Mouse (Mus musculus) layer of hippocampus, adult 9-10 months (tissue): ENCODE measurements around the gene Ccdc113.
"Not testable (repeated sequence)": the region's sequence is repeated elsewhere in the genome, so short reads cannot be mapped to it uniquely, and the experiment has no call there.

Source experiments
- DNase-seq: peaks from one replicate; pipeline ENCODE4 v3.0.0; 2022; ENCODE audit warnings: low spot score

The Ccdc113 gene

GRCm38 (mm10) chr8:95602168-95602567 lies 68.3 kb downstream of the Ccdc113 start:
- DNase-seq, result no peak

- DNase-seq, result not testable (repeated sequence)
Measured at GRCm38 (mm10) chr8:95606509-95606908, 72.6 kb downstream of the Ccdc113 start.

DNA sequence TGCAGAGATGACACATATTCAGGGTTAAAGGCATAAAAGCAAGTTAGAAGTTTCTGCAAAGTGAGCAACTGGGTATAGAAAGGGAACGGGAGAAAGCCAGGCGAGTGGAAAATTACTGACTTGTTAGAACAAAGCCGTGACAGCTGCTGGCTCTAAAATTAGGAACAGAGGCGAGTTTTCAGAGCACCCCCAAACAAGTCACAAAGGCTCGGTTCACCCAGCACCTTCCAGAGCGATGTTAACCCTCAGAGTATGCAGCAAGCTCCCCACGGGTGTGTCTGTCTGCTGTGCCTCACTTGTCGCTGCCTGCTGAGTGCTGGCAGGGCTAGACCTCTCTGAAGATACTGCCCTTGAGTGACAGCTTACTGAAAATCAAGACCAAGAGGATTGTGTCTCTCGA lies 73.3 kb downstream of the Ccdc113 start:
- DNase-seq, result peak; percentile 11
